Mouse (Mus musculus) cortical plate, adult 2 months (tissue): ENCODE results near the gene Psma6.

ENCODE experiments used
- CTCF ChIP-seq: fragments of 200-500 bp; IDR thresholded peaks from 2 replicates; pipeline ENCODE4 v1.5.1; 2011; ENCODE audit warnings: mild to moderate bottlenecking, control low read depth, low read length; ENCODE audit not compliant: insufficient read depth; ENCODE audit errors: extremely low read depth
- POLR2A ChIP-seq: fragments of 200-500 bp; IDR thresholded peaks from 2 replicates; pipeline ENCODE4 v1.6.1; 2011; ENCODE audit warnings: mild to moderate bottlenecking, low read length, control low read depth; ENCODE audit not compliant: insufficient read depth; ENCODE audit errors: extremely low read depth

DNA sequence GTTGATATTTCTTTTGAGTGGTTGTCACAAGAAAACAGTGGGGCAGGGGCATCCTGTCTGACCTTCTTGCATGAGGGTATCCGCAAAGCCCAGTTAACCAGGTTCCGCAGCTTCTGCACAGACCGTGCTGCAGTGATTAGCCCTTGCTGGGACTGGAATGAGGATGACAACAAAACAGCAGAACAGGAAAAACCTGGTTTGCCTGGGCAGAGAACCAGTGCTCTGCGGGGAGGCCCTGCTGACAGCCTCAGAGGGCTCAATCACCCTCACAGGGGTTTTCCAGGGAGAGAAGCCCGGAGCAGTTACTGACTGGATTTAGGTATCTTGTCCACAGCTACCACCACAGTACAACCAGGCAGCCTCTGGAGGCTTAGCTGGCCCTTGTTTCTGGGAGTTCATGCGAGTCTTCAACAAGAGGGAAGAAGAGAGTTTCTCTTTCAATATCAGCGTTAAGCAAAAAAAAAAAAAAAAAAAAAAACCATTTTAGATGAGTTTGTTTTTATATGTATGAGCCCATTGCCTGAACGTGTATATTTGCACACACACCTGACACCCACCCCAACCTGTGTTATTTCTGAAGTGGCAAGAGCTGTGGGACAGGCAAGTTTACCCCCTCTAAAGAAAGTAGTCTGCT, 49.9 kb downstream of the Psma6 start:
- TF ChIP-seq CTCF (no peak), POLR2A (no peak)
